Mouse (Mus musculus): Measurements from ENCODE around the gene Sla2. TPM values are rescaled to one million over a fixed set of nuclear protein-coding genes. Genes with fewer than 3 reads are reported as not detected.

Gene Sla2
- total and polyA plus RNA-seq, 2 experiments from 2014 or later, result not detected

DNA sequence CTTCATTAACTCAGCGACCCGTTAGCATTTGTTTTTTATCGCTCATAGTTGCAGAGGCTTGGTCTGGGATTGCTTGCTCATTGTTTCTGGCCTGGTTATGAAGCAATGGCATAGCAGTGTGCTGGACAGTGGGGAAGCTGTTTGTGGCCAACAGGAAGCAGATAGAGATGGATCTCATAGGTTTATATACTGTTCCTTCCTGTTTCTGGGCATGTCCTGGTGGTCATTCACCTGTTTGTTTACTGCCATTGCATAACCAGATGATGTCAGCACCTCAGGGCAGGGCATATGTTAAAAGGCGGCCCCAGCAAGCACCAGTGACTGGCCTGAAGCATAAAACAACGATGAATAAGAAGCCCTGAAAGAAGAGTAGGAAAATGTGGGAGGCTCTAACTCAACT, 36.5 kb downstream of the Sla2 start:
- Histone ChIP-seq H3K27me3 (ENCODE audit: insufficient read depth, low read length) (no peaks in the 10 kb centered on the region), H3K9ac (replicated peaks; ENCODE audit: low read length, poor library complexity, severe bottlenecking) (no peak overlapping the region), H3K4me3 (ENCODE audit: low read depth, low read length) (no peak overlapping the region), H3K4me1 (ENCODE audit: insufficient read depth, low read length) (0 out of 2 replicates have a peak, but pooled peaks cover 3% of the 10 kb centered on the region), H3K36me3 (ENCODE audit: insufficient read depth, low read length) (no peaks in the 10 kb centered on the region), H3K9me3 (ENCODE audit: low read length) (no peaks in the 10 kb centered on the region), H3K4me2 (ENCODE audit: low read depth, low read length, poor library complexity, severe bottlenecking) (no peak overlapping the region), H3K27ac (ENCODE audit: low read depth, low read length) (no peak overlapping the region)
- WGBS, result 91% methylated on average over 5 of the region's 5 CpGs
- no peak for ATAC-seq (ENCODE audit: low FRiP score)
- DNase-seq (ENCODE audit: low spot score), result no peak
- TF ChIP-seq CTCF (IDR thresholded peaks at IDR 0.05), result no peak

DNA sequence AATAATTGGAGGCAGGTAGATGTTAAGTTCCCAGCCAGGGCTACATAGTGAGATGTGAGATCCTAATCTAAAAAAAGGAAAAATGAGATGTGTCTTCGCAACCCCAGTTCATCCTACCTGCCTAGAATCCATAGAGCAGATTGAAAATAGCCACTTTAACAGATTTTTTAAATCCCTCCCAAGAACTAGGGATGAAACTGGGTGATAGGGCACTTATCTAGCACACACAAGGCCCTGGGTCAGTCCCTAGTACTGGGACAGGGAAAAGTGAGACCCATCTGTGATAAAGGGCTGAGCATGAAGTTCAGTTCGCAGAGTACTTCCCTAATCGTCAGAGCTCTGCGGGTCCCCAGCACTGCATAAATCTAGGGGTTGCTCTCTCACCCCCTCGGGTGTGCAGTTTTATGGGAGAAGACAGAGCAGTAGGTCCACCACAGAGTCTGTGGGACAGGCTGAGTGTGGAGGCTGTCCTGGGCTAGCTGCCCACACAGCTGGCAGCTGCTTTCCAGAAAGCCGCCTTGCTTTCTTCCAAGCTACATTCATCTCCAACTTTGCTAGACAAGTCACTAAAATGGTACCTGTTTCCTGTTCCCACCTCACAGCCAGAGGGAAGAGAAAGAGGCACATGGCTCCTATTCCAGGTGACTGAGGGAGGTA, 38.3 kb downstream of the Sla2 start:
- ATAC-seq (ENCODE audit: low FRiP score) (no peak), DNase-seq (ENCODE audit: low spot score) (no peak)
- Histone ChIP-seq H3K4me3 (ENCODE audit: low read depth, low read length) (no peak overlapping the region), H3K27me3 (ENCODE audit: insufficient read depth, low read length) (no peaks in the 10 kb centered on the region), H3K9me3 (ENCODE audit: low read length) (no peaks in the 10 kb centered on the region), H3K4me1 (ENCODE audit: insufficient read depth, low read length) (0 out of 2 replicates have a peak, but pooled peaks cover 3% of the 10 kb centered on the region), H3K9ac (replicated peaks; ENCODE audit: low read length, poor library complexity, severe bottlenecking) (no peak overlapping the region), H3K4me2 (ENCODE audit: low read depth, low read length, poor library complexity, severe bottlenecking) (no peak overlapping the region), H3K27ac (ENCODE audit: low read depth, low read length) (no peak overlapping the region), H3K36me3 (ENCODE audit: insufficient read depth, low read length) (no peaks in the 10 kb centered on the region)
- no peak for TF ChIP-seq CTCF (IDR thresholded peaks at IDR 0.05)
- WGBS, result 81% methylated on average over 6 of the region's 6 CpGs

DNA sequence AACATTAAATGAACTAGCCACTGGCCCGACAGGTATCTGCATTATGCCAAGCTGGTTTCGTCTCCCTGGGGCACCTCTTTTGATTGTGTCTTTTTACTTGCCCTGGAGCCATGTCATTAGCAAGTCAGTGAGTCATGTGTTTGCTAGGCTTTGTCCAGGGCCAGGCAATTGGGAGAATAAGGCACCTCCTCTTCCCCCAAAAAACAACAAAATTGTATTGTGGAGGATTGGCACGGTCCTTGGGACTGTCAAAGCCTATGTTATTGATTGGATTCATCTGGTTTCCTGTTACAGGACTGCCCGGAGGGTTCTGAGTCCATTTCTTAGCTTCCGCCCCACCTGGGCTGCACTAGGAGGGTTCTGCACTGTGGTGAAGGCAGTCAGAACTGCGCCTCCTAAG, 39.3 kb downstream of the Sla2 start:
- ATAC-seq (ENCODE audit: low FRiP score) (no peak), DNase-seq (ENCODE audit: low spot score) (no peak)
- no peak overlapping the region for H3K9ac ChIP-seq (replicated peaks; ENCODE audit: low read length, poor library complexity, severe bottlenecking)
- no peak overlapping the region for H3K4me2 ChIP-seq (ENCODE audit: low read depth, low read length, poor library complexity, severe bottlenecking)
- H3K36me3 ChIP-seq (ENCODE audit: insufficient read depth, low read length), result no peaks in the 10 kb centered on the region
- TF ChIP-seq CTCF (IDR thresholded peaks at IDR 0.05), result no peak
- 51% methylated on average over 6 of the region's 6 CpGs for WGBS
- 0 out of 2 replicates have a peak, but pooled peaks cover 3% of the 10 kb centered on the region for H3K4me1 ChIP-seq (ENCODE audit: insufficient read depth, low read length)
- no peaks in the 10 kb centered on the region for H3K9me3 ChIP-seq (ENCODE audit: low read length)
- no peak overlapping the region for H3K4me3 ChIP-seq (ENCODE audit: low read depth, low read length)
- H3K27me3 ChIP-seq (ENCODE audit: insufficient read depth, low read length), result no peaks in the 10 kb centered on the region
- no peak overlapping the region for H3K27ac ChIP-seq (ENCODE audit: low read depth, low read length)

DNA sequence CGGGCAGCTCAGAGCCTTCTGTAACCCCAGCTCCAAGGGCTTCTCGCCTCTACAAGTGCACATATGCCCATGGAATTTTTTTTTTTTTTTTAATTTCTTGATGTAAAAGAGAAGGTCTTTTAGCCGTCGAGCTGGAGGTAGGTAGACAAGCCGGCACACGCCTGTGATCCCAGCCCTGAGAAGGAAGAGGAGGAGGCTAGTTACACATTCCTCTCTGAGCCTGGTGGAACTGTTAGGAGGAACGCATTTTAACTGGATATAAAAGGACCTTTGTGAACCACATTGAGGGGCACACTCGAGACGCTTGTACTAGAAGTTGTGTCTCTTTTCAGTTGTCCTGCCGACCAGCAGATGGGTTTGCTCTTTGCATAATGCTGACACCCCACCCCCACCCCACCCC, 42.3 kb downstream of the Sla2 start:
- 47% methylated on average over 10 of the region's 10 CpGs for WGBS
- peaks cover 9% of the 10 kb centered on the region; the same call in 1 of the 2 replicates for H3K4me1 ChIP-seq (ENCODE audit: insufficient read depth, low read length)
- peak; percentile 15 for DNase-seq (ENCODE audit: low spot score)

DNA sequence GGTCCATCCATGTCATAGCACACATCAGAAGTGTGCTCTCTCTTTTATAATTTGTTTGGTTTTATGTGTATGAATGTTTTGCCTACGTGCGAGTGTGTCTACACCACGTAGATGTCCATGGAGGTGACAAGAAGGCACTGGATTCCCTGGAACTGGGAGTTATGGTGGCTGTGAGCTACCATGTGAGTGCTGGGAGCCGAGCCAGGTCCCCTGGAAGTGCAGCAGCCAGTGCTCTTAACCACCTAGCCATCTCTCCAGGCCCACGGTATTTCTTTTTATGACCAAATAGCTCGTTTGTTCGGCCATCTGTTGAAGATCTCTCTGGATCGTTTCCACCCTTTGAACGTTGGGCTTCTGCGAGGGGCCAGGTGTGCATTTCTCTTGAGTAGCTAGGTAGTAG, 43.7 kb downstream of the Sla2 start:
- Histone ChIP-seq H3K9ac (replicated peaks; ENCODE audit: low read length, poor library complexity, severe bottlenecking) (no peak overlapping the region), H3K4me2 (ENCODE audit: low read depth, low read length, poor library complexity, severe bottlenecking) (no peak overlapping the region), H3K27ac (ENCODE audit: low read depth, low read length) (no peak overlapping the region), H3K9me3 (ENCODE audit: low read length) (no peaks in the 10 kb centered on the region), H3K27me3 (ENCODE audit: insufficient read depth, low read length) (peaks cover 22% of the 10 kb centered on the region), H3K36me3 (ENCODE audit: insufficient read depth, low read length) (no peaks in the 10 kb centered on the region), H3K4me3 (ENCODE audit: low read depth, low read length) (no peak overlapping the region), H3K4me1 (ENCODE audit: insufficient read depth, low read length) (peaks cover 9% of the 10 kb centered on the region; the same call in 1 of the 2 replicates)
- no peak for TF ChIP-seq CTCF (IDR thresholded peaks at IDR 0.05)
- DNase-seq (ENCODE audit: low spot score) (no peak), ATAC-seq (ENCODE audit: low FRiP score) (no peak)
- WGBS, result 77% methylated on average over 10 of the region's 10 CpGs

More for the DNA sequence above, 42.3 kb downstream of the Sla2 start:
- TF ChIP-seq CTCF (IDR thresholded peaks at IDR 0.05), result no peak
- Histone ChIP-seq H3K4me2 (ENCODE audit: low read depth, low read length, poor library complexity, severe bottlenecking) (no peak overlapping the region), H3K4me3 (ENCODE audit: low read depth, low read length) (no peak overlapping the region), H3K27ac (ENCODE audit: low read depth, low read length) (no peak overlapping the region), H3K9me3 (ENCODE audit: low read length) (no peaks in the 10 kb centered on the region), H3K36me3 (ENCODE audit: insufficient read depth, low read length) (no peaks in the 10 kb centered on the region), H3K9ac (replicated peaks; ENCODE audit: low read length, poor library complexity, severe bottlenecking) (no peak overlapping the region), H3K27me3 (ENCODE audit: insufficient read depth, low read length) (peaks cover 22% of the 10 kb centered on the region)
- ATAC-seq (ENCODE audit: low FRiP score), result no peak

DNA sequence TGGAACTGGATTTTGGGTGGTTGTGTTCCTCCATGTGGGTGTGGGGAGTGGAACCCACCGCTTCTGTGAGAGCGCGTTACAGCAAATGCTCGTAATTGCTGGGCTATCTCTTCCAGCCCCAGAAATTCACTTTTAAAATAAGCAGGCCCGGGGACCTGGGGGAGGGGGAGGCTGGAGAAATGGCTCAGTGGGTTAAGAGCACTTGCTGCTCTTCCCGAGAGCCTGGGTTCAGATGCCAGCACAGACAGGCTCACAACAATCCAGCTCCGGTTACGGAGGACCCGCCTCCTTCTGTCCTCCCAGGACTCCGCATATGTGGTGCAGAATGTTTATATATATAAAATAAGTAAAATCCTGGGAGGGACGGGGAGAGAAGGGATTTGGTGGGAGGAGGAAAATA, 44.3 kb downstream of the Sla2 start:
- 0 out of 2 replicates have a peak overlapping the region, but pooled peaks have one; percentile 9 for H3K4me2 ChIP-seq (ENCODE audit: low read depth, low read length, poor library complexity, severe bottlenecking)
- H3K4me3 ChIP-seq (ENCODE audit: low read depth, low read length), result no peak overlapping the region
- no peak overlapping the region for H3K27ac ChIP-seq (ENCODE audit: low read depth, low read length)
- WGBS, result 32% methylated on average over 11 of the region's 11 CpGs
- H3K9ac ChIP-seq (replicated peaks; ENCODE audit: low read length, poor library complexity, severe bottlenecking), result no peak overlapping the region
- peaks cover 22% of the 10 kb centered on the region for H3K27me3 ChIP-seq (ENCODE audit: insufficient read depth, low read length)
- H3K36me3 ChIP-seq (ENCODE audit: insufficient read depth, low read length), result no peaks in the 10 kb centered on the region
- H3K4me1 ChIP-seq (ENCODE audit: insufficient read depth, low read length), result peaks cover 7% of the 10 kb centered on the region; the same call in 1 of the 2 replicates
- no peak for ATAC-seq (ENCODE audit: low FRiP score)
- no peak for DNase-seq (ENCODE audit: low spot score)
- no peaks in the 10 kb centered on the region for H3K9me3 ChIP-seq (ENCODE audit: low read length)
- TF ChIP-seq CTCF (IDR thresholded peaks at IDR 0.05), result no peak
